ENCODE assay signal across 8 mouse cellular contexts in the genomic region with DNA sequence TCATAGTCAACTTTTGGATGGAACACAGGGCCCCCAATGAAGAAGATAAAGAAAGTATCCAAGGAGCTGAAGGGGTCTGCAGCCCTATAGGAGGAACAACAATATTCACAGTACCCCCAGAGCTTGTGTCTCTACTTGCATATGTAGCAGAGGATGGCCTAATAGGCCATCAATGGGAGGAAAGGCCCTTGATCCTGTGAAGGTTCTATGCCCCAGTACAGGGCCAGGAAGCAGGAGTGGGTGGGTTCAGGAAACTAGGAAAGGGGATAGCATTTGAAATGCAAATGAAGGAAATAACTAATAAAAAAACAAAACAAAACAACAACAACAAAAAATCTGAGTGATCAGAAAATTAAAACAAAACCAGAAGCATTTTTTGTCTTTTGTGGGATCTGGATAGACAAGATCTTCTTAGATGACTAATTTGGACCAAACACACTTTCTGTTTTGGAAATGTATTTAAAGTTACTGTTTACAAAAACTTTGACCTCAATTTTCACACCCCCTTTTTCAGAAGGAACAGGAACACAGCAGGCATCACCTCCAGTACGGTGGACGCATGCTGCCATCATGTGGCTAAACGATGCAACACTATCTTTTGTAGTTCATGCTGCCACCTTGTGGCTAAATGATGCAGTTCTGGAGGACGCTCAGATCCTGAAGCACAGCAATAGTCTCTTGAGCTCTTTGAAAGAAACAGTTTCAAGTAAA. TPM values are rescaled to one million over a fixed set of nuclear protein-coding genes. Genes with fewer than 3 reads are reported as not detected.
DNase-seq lines count a peak whose midpoint lies in the region; ATAC-seq and TF ChIP-seq lines count a peak whose summit lies in the region.

No protein-coding gene starts in this region.

- WGBS in forebrain, embryonic 15.5 days: 3% methylated on average over 4 of the region's 4 CpGs
- 1% methylated on average over 4 of the region's 4 CpGs for WGBS in hindbrain, embryonic 12.5 days

- no peaks in the 10 kb centered on the region for H3K36me3 ChIP-seq in G1E (replicated peaks)
- H3K36me3 ChIP-seq in forebrain, embryonic 15.5 days: no peaks in the 10 kb centered on the region
- H3K36me3 ChIP-seq in hindbrain, embryonic 12.5 days: no peaks in the 10 kb centered on the region

- peak; percentile 78 for TF ChIP-seq CTCF in G1E (IDR thresholded peaks at IDR 0.05; ENCODE audit: low read depth, low read length)

- no peaks in the 10 kb centered on the region for H3K27me3 ChIP-seq in G1E (ENCODE audit: insufficient read depth, low read length)
- no peaks in the 10 kb centered on the region for H3K27me3 ChIP-seq in forebrain, embryonic 15.5 days
- H3K27me3 ChIP-seq in hindbrain, embryonic 12.5 days: peaks cover 6% of the 10 kb centered on the region

- H3K4me2 ChIP-seq in forebrain, embryonic 15.5 days (replicated peaks): no peak overlapping the region
- H3K4me2 ChIP-seq in hindbrain, embryonic 12.5 days (replicated peaks): no peak overlapping the region

- H3K9me3 ChIP-seq in G1E (replicated peaks): no peaks in the 10 kb centered on the region
- H3K9me3 ChIP-seq in forebrain, embryonic 15.5 days: no peaks in the 10 kb centered on the region
- no peaks in the 10 kb centered on the region for H3K9me3 ChIP-seq in hindbrain, embryonic 12.5 days (replicated peaks)

- DNase-seq in G1E (ENCODE audit: low spot score): peak; percentile 23
- peak; percentile 41 for DNase-seq in c-Kit-positive CD71-positive TER-119-negative erythroid progenitor cells, embryonic 14.5 days (ENCODE audit: low read depth)
- peak; percentile 64 for DNase-seq in layer of hippocampus, adult 9-11 months
- DNase-seq in lung, postnatal 25 days (ENCODE audit: low spot score): peak; percentile 68
- peak; percentile 66 for DNase-seq in retina, postnatal 7 days (ENCODE audit: low read depth, low spot score)
- DNase-seq in urinary bladder, adult 2 months (ENCODE audit: low spot score): peak; percentile 45

- no peak overlapping the region for H3K27ac ChIP-seq in forebrain, embryonic 15.5 days (replicated peaks)
- no peak overlapping the region for H3K27ac ChIP-seq in hindbrain, embryonic 12.5 days

- no peak overlapping the region for H3K4me3 ChIP-seq in G1E (ENCODE audit: low read depth, low read length)
- H3K4me3 ChIP-seq in forebrain, embryonic 15.5 days: no peak overlapping the region
- H3K4me3 ChIP-seq in hindbrain, embryonic 12.5 days: no peak overlapping the region

- H3K9ac ChIP-seq in forebrain, embryonic 15.5 days (replicated peaks): no peak overlapping the region
- no peak overlapping the region for H3K9ac ChIP-seq in hindbrain, embryonic 12.5 days

- no peaks in the 10 kb centered on the region for H3K4me1 ChIP-seq in G1E (ENCODE audit: insufficient read depth, low read depth, low read length)
- H3K4me1 ChIP-seq in forebrain, embryonic 15.5 days: no peaks in the 10 kb centered on the region
- no peaks in the 10 kb centered on the region for H3K4me1 ChIP-seq in hindbrain, embryonic 12.5 days

- ATAC-seq in G1E (ENCODE audit: extremely low read depth, insufficient number of reproducible peaks, low FRiP score, poor library complexity, severe bottlenecking): peak; percentile 84
- ATAC-seq in forebrain, embryonic 15.5 days (replicated peaks): peak; percentile 85
- peak; percentile 80 for ATAC-seq in hindbrain, embryonic 12.5 days (ENCODE audit: low FRiP score)

RNA-seq across cellular contexts. Expression of a gene that starts 2.6 kb away (rescaled TPM):
- total RNA-seq in G1E (2014; fragmentation: Nextera tagmentation) (not detected in 2 replicates), G1E (2017) (0.06 and 0.11 TPM in 2 replicates)
- polyA plus RNA-seq in G1E (2012): not detected in 2 replicates
- not detected in 2 replicates for polyA plus RNA-seq in forebrain, embryonic 15.5 days (2015; fragmentation: Nextera tagmentation; extraction: Ambion mirVana)
- not detected in 2 replicates for polyA plus RNA-seq in hindbrain, embryonic 12.5 days (2016; fragmentation: Nextera tagmentation; extraction: Ambion mirVana)
- polyA plus RNA-seq in urinary bladder, adult 2 months (2012; rRNA removed): not detected in 2 replicates

RNA-seq across cellular contexts. Expression of a gene that starts 9.6 kb away (rescaled TPM):
- total RNA-seq in G1E (2014; fragmentation: Nextera tagmentation) (not detected in 2 replicates), G1E (2017) (under 0.01 and 0.05 TPM in 2 replicates)
- not detected in 2 replicates for polyA plus RNA-seq in G1E (2012)
- not detected in 2 replicates for polyA plus RNA-seq in forebrain, embryonic 15.5 days (2015; fragmentation: Nextera tagmentation; extraction: Ambion mirVana)
- not detected in 2 replicates for polyA plus RNA-seq in hindbrain, embryonic 12.5 days (2016; fragmentation: Nextera tagmentation; extraction: Ambion mirVana)
- polyA plus RNA-seq in urinary bladder, adult 2 months (2012; rRNA removed): not detected in 2 replicates

RNA-seq across cellular contexts. Expression of a gene that starts 9.7 kb away (rescaled TPM):
- total RNA-seq in G1E (2014; fragmentation: Nextera tagmentation) (not detected in 2 replicates), G1E (2017) (not detected in 2 replicates)
- not detected in 2 replicates for polyA plus RNA-seq in G1E (2012)
- not detected in 2 replicates for polyA plus RNA-seq in forebrain, embryonic 15.5 days (2015; fragmentation: Nextera tagmentation; extraction: Ambion mirVana)
- not detected in 2 replicates for polyA plus RNA-seq in hindbrain, embryonic 12.5 days (2016; fragmentation: Nextera tagmentation; extraction: Ambion mirVana)
- 0.52 and 1.0 TPM in 2 replicates for polyA plus RNA-seq in urinary bladder, adult 2 months (2012; rRNA removed)

RNA-seq across cellular contexts. Expression of a gene that starts 16.6 kb away (rescaled TPM):
- total RNA-seq in G1E (2014; fragmentation: Nextera tagmentation): not detected in 2 replicates
- 0.06 TPM in 1 of 2 replicates, not detected in the other for total RNA-seq in G1E (2017)
- not detected in 2 replicates for polyA plus RNA-seq in G1E (2012)
- not detected in 2 replicates for polyA plus RNA-seq in forebrain, embryonic 15.5 days (2015; fragmentation: Nextera tagmentation; extraction: Ambion mirVana)
- polyA plus RNA-seq in hindbrain, embryonic 12.5 days (2016; fragmentation: Nextera tagmentation; extraction: Ambion mirVana): not detected in 2 replicates
- not detected in 2 replicates for polyA plus RNA-seq in urinary bladder, adult 2 months (2012; rRNA removed)

RNA-seq across cellular contexts. Expression of a gene that starts 33.8 kb away (rescaled TPM):
- total RNA-seq in G1E (2014; fragmentation: Nextera tagmentation) (not detected in 2 replicates), G1E (2017) (0.11 and 0.35 TPM in 2 replicates)
- not detected in 2 replicates for polyA plus RNA-seq in G1E (2012)
- polyA plus RNA-seq in forebrain, embryonic 15.5 days (2015; fragmentation: Nextera tagmentation; extraction: Ambion mirVana): not detected in 2 replicates
- polyA plus RNA-seq in hindbrain, embryonic 12.5 days (2016; fragmentation: Nextera tagmentation; extraction: Ambion mirVana): not detected in 2 replicates
- not detected in 2 replicates for polyA plus RNA-seq in urinary bladder, adult 2 months (2012; rRNA removed)
